11 mouse cellular contexts compared by ENCODE assay signal in genomic region chr6:52230516-52231165, GRCm38 (mm10). TPM values are rescaled to one million over a fixed set of nuclear protein-coding genes. Genes with fewer than 3 reads are reported as not detected.
DNase-seq lines count a peak whose midpoint lies in the region; ATAC-seq and TF ChIP-seq lines count a peak whose summit lies in the region.
"Had no signal": no experiment of that assay in that cellular context is flagged by ENCODE, and none has a peak within 500 bp of the region (broad histone marks: within the 10 kb centered on the region; RNA-seq: fewer than 3 reads in every experiment).

TSS of gene Hoxa9 (minus strand) at chr6:52231089.

- H3K4me1 ChIP-seq in lung, embryonic 14.5 days (ENCODE audit: insufficient read depth) = no peaks in the 10 kb centered on the region
- H3K4me1 ChIP-seq in intestine, embryonic 16.5 days (ENCODE audit: control insufficient read depth, insufficient read depth, low read length) = no peaks in the 10 kb centered on the region
- H3K4me1 ChIP-seq in limb, embryonic 14.5 days (ENCODE audit: control insufficient read depth, insufficient read depth, low read length) = peaks cover 20% of the 10 kb centered on the region
- H3K4me1 ChIP-seq: midbrain, embryonic 12.5 days had no signal

- no peak for DNase-seq in lung, embryonic 14.5 days
- DNase-seq in lung, postnatal 36 days = no peak
- peak; percentile 44 for DNase-seq in limb, embryonic 14.5 days (ENCODE audit: low spot score)
- DNase-seq in spleen, adult 18-20 months = no peak
- DNase-seq in spleen, adult 12 weeks (ENCODE audit: low spot score) = no peak
- no peak for DNase-seq in layer of hippocampus, postnatal 36 days
- DNase-seq: right cerebral cortex, postnatal 4 days had no signal

- H3K27me3 ChIP-seq in lung, embryonic 14.5 days (ENCODE audit: insufficient read depth, low read length) = peaks cover 99% of the 10 kb centered on the region
- peaks cover 80% of the 10 kb centered on the region for H3K27me3 ChIP-seq in intestine, embryonic 16.5 days (replicated peaks; ENCODE audit: control insufficient read depth, insufficient read depth, low read length)
- no peaks in the 10 kb centered on the region for H3K27me3 ChIP-seq in limb, embryonic 14.5 days (ENCODE audit: control insufficient read depth, insufficient read depth, low read length)

- H3K27ac ChIP-seq in lung, embryonic 14.5 days (ENCODE audit: low read depth) = no peak within 1 kb of the TSS
- H3K27ac ChIP-seq in intestine, embryonic 16.5 days (ENCODE audit: low read length) = peak within 1 kb of the TSS; percentile 31; the same call in 1 of the 2 replicates
- H3K27ac ChIP-seq in limb, embryonic 14.5 days (replicated peaks; ENCODE audit: low read depth, low read length) = peak within 1 kb of the TSS; percentile 99
- H3K27ac ChIP-seq: embryonic facial prominence, embryonic 15.5 days; midbrain, embryonic 12.5 days had no signal

- 0 out of 2 replicates have a peak, but pooled peaks have one; percentile 13 for TF ChIP-seq POLR2A in limb, embryonic 14.5 days (IDR thresholded peaks at IDR 0.05; ENCODE audit: borderline replicate concordance, extremely low read depth, insufficient read depth, insufficient read length)

- H3K9ac ChIP-seq in lung, embryonic 14.5 days = no peak within 1 kb of the TSS
- peak within 1 kb of the TSS; percentile 56 for H3K9ac ChIP-seq in intestine, embryonic 16.5 days (ENCODE audit: low read depth, low read length)
- H3K9ac ChIP-seq in limb, embryonic 14.5 days (ENCODE audit: low read depth, low read length, severe bottlenecking) = peak within 1 kb of the TSS; percentile 100
- H3K9ac ChIP-seq: embryonic facial prominence, embryonic 15.5 days; midbrain, embryonic 12.5 days had no signal

- 1% methylated on average over 27 of the region's 36 CpGs for WGBS in lung, embryonic 14.5 days
- 3% methylated on average over 32 of the region's 36 CpGs for WGBS in intestine, embryonic 16.5 days
- 1% methylated on average over 15 of the region's 36 CpGs for WGBS in limb, embryonic 14.5 days

- no peak for ATAC-seq in lung, embryonic 14.5 days (ENCODE audit: insufficient read depth)
- ATAC-seq in common myeloid progenitor, adult 5-6 weeks (replicated peaks; ENCODE audit: low read depth, poor library complexity, severe bottlenecking) = no peak
- no peak for ATAC-seq in intestine, embryonic 16.5 days
- ATAC-seq in limb, embryonic 14.5 days (ENCODE audit: low FRiP score, low read depth) = peak; percentile 28

- no peaks in the 10 kb centered on the region for H3K9me3 ChIP-seq in lung, embryonic 14.5 days (ENCODE audit: low read depth, low read length)
- H3K9me3 ChIP-seq in intestine, embryonic 16.5 days (ENCODE audit: control insufficient read depth, low read length) = no peaks in the 10 kb centered on the region
- H3K9me3 ChIP-seq in limb, embryonic 14.5 days (ENCODE audit: control insufficient read depth, low read length) = no peaks in the 10 kb centered on the region
- H3K9me3 ChIP-seq: embryonic facial prominence, embryonic 15.5 days; midbrain, embryonic 12.5 days had no signal

- H3K36me3 ChIP-seq in lung, embryonic 14.5 days (ENCODE audit: insufficient read depth) = no peaks in the 10 kb centered on the region
- no peaks in the 10 kb centered on the region for H3K36me3 ChIP-seq in intestine, embryonic 16.5 days (ENCODE audit: control insufficient read depth, insufficient read depth, low read length)
- peaks cover 58% of the 10 kb centered on the region for H3K36me3 ChIP-seq in limb, embryonic 14.5 days (ENCODE audit: control insufficient read depth, insufficient read depth, low read length)
- H3K36me3 ChIP-seq: embryonic facial prominence, embryonic 15.5 days; midbrain, embryonic 12.5 days had no signal

- H3K4me3 ChIP-seq in lung, embryonic 14.5 days (ENCODE audit: low read depth, low read length) = peak within 1 kb of the TSS; percentile 10; the same call in 1 of the 2 replicates
- peak within 1 kb of the TSS; percentile 36 for H3K4me3 ChIP-seq in intestine, embryonic 16.5 days (ENCODE audit: low read length)
- peak within 1 kb of the TSS; percentile 90 for H3K4me3 ChIP-seq in limb, embryonic 14.5 days (replicated peaks; ENCODE audit: low read length)
- H3K4me3 ChIP-seq: embryonic facial prominence, embryonic 15.5 days; midbrain, embryonic 12.5 days had no signal

- TF ChIP-seq CTCF in lung, embryonic 14.5 days (IDR thresholded peaks at IDR 0.05; ENCODE audit: low read depth) = no peak

- H3K4me2 ChIP-seq in lung, embryonic 14.5 days = peak within 1 kb of the TSS; percentile 5; the same call in 1 of the 2 replicates
- peak within 1 kb of the TSS; percentile 38 for H3K4me2 ChIP-seq in intestine, embryonic 16.5 days (ENCODE audit: low read depth, low read length)
- H3K4me2 ChIP-seq in limb, embryonic 14.5 days (replicated peaks; ENCODE audit: low read depth, low read length, severe bottlenecking) = peak within 1 kb of the TSS; percentile 96
- H3K4me2 ChIP-seq: embryonic facial prominence, embryonic 15.5 days; midbrain, embryonic 12.5 days had no signal

RNA-seq across cellular contexts. Expression of gene Hoxa9, which starts in this region (rescaled TPM):
- 0.19 TPM in 1 of 2 replicates, not detected in the other for polyA plus RNA-seq in lung, embryonic 14.5 days (2014; fragmentation: Nextera tagmentation; extraction: Ambion mirVana)
- 46.4 and 56.2 TPM in 2 replicates for total RNA-seq in common myeloid progenitor, adult 5-6 weeks (2017)
- 3.0 and 3.2 TPM in 2 replicates for polyA plus RNA-seq in intestine, embryonic 16.5 days (2015; fragmentation: Nextera tagmentation; extraction: Ambion mirVana)
- 107 and 134 TPM in 2 replicates for polyA plus RNA-seq in limb, embryonic 14.5 days (2012; rRNA removed)
- 39.0 and 45.2 TPM in 2 replicates for polyA plus RNA-seq in limb, embryonic 14.5 days (2014; fragmentation: Nextera tagmentation; extraction: Ambion mirVana)
- total RNA-seq in layer of hippocampus, postnatal 36 days (2021) = not detected
- polyA plus RNA-seq: midbrain, embryonic 12.5 days had no signal

Comparison
In these comparisons a context has a peak if more than half of its experiments do, and no peak if none do; other contexts are left out.
1. RNA of gene Hoxa9 (total RNA-seq): 46.4 to 56.2 TPM in common myeloid progenitor, adult 5-6 weeks; not detected in layer of hippocampus, postnatal 36 days; every median in the first group is over 10 times any median in the second.
2. H3K4me2 ChIP-seq: peak in every context shown above with its lines; median percentile 96 in limb, embryonic 14.5 days; 38 in intestine, embryonic 16.5 days; 5 in lung, embryonic 14.5 days.
3. H3K4me3 ChIP-seq: peak in every context shown above with its lines; median percentile 90 in limb, embryonic 14.5 days; 36 in intestine, embryonic 16.5 days; 10 in lung, embryonic 14.5 days.